Mouse (Mus musculus) heart, postnatal 10 days (tissue): Measurements from ENCODE around the gene Neil3. TPM values are rescaled to one million over a fixed set of nuclear protein-coding genes. Genes with fewer than 3 reads are reported as not detected.
"Not testable (repeated sequence)": the region's sequence is repeated elsewhere in the genome, so short reads cannot be mapped to it uniquely, and the experiment has no call there.

Source experiments
- DNase-seq, 2 experiments: peaks; one replicate each; pipeline ENCODE4 v3.0.0; 2021
- intact Hi-C: fragments of 180-260 bp; cut with DNase I; formaldehyde crosslinking; loops from one replicate; pipeline ENCODE4 v1.15.1; 2025
- total RNA-seq, 2 experiments: library from RNA; stranded (reverse); gene quantifications; 2 replicates each; pipeline ENCODE4 v1.2.3; 2021

The Neil3 gene
- total RNA-seq, 2 experiments from 2014 or later, result 5.5 TPM

- intact Hi-C loops, result no loop called here
- DNase-seq, result no peak
These were observed 76.3 kb downstream of the Neil3 start for GRCm38 (mm10) chr8:53562441-53563040.

- no peak for DNase-seq
- intact Hi-C loops, result no loop called here
These were observed 99.3 kb downstream of the Neil3 start for GRCm38 (mm10) chr8:53539585-53539984.

- DNase-seq, intact Hi-C loops: not testable (repeated sequence)
These were observed 100.8 kb downstream of the Neil3 start for GRCm38 (mm10) chr8:53538049-53538448.

Other genes starting within 250 kb of the Neil3 start
- 10 to 100 TPM; 23.9 to 24.6 TPM for gene Aga, start 127.3 kb downstream of the Neil3 start, total RNA-seq